16 mouse cellular contexts compared by ENCODE assay signal in the genomic region with DNA sequence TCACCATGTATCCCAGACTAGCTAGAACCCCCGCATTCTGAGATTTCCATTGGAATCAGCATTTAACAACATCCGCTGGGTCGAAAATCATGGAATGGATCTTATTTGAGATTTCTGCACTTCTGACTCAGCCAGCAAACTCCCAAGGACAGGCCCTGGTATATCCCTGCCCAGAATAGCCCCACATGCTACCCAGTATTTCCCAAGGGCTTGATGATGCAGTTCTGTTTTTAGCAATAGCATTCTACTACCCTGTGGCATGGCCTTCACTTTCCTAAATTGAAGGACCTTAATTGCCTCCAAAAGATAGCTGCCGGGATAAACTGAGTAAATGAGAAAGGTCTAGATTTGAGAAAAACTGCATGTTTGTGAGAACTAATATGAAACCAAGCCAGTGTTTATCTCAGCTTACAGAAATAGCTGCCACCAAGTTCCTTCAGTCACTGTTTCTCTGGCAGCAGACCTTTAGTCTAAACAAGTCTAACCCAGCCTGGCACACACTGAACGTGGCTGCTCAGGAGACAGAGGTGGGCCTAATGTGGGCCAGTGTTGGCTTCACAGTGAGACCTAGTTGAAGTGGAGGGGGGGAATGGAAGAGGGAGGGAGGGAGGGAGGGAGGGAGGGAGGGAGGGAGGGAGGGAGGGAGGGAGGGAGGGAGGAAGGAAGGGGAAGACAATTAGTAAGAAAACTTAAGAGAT. TPM values are rescaled to one million over a fixed set of nuclear protein-coding genes. Genes with fewer than 3 reads are reported as not detected.
DNase-seq lines count a peak whose midpoint lies in the region; TF ChIP-seq lines count a peak whose summit lies in the region.
"Had no signal": no experiment of that assay in that cellular context is flagged by ENCODE, and none has a peak within 500 bp of the region (broad histone marks: within the 10 kb centered on the region; RNA-seq: fewer than 3 reads in every experiment).

No protein-coding gene starts in this region.

- no peak overlapping the region for H3K4me3 ChIP-seq in layer of hippocampus, adult 2 months
- H3K4me3 ChIP-seq: embryonic facial prominence, embryonic 12.5 days; forebrain, embryonic 12.5 days; hindbrain, embryonic 13.5 days; limb, embryonic 15.5 days; stomach, embryonic 15.5 days had no signal

- TF ChIP-seq CTCF in layer of hippocampus, adult 2 months (conservative IDR thresholded peaks at IDR 0.05) = no peak

- H3K27ac ChIP-seq in layer of hippocampus, adult 2 months = 0 out of 2 replicates have a peak overlapping the region, but pooled peaks have one; percentile 43
- H3K27ac ChIP-seq: embryonic facial prominence, embryonic 12.5 days; forebrain, embryonic 12.5 days; hindbrain, embryonic 13.5 days; limb, embryonic 15.5 days; stomach, embryonic 15.5 days had no signal

- DNase-seq in layer of hippocampus, adult 2 months (ENCODE audit: low spot score in 2 of 2) = no peak
- DNase-seq in layer of hippocampus, postnatal 36 days = no peak
- DNase-seq in adrenal gland, postnatal 10 days = peak; percentile 50
- DNase-seq in heart, adult 8-10 months (ENCODE audit: low spot score) = peak; percentile 36
- DNase-seq in lung, postnatal 10 days = peak; percentile 52
- DNase-seq in left cerebral cortex, postnatal 36 days (ENCODE audit: low spot score in 2 of 2) = no peak
- no peak for DNase-seq in layer of hippocampus, adult 11-12 months (ENCODE audit: low spot score)
- DNase-seq: cerebellum, postnatal 25 days; kidney, postnatal 14 days; right cerebral cortex, postnatal 4 days; thymus, postnatal 25 days had no signal

- intact Hi-C loops in left cerebral cortex, postnatal 36 days (cut with DNase I) = no loop called here

RNA-seq across cellular contexts. Expression of a gene that starts 58.2 kb away (rescaled TPM):
- 10 to 100 TPM; 38.4 to 40.3 TPM for total RNA-seq in layer of hippocampus, adult 2 months (2021)
- 10 to 100 TPM; 35.8 to 42.4 TPM for total RNA-seq in layer of hippocampus, postnatal 36 days (2021)
- total RNA-seq in adrenal gland, postnatal 10 days (2021) = 10 to 100 TPM; 16.6 to 22.2 TPM
- 10 to 100 TPM; 19.6 to 28.6 (median 24.4) TPM for total RNA-seq in heart, adult 8-10 months (2022)
- 10 to 100 TPM; 46.9 to 47.0 TPM for total RNA-seq in left cerebral cortex, postnatal 36 days (2021)

Comparison
In these comparisons a context has a peak if more than half of its experiments do, and no peak if none do; other contexts are left out.
1. DNase-seq: peak in adrenal gland, postnatal 10 days (single experiment), heart, adult 8-10 months (single experiment) and lung, postnatal 10 days (single experiment); none in layer of hippocampus, adult 2 months (0 of 2), layer of hippocampus, postnatal 36 days (0 of 2), left cerebral cortex, postnatal 36 days (0 of 2) and layer of hippocampus, adult 11-12 months (single experiment).